Mouse (Mus musculus) liver, embryonic 14.5 days (tissue): ENCODE data around the gene Lyst.

Experiments
- CTCF ChIP-seq: IDR thresholded peaks from 2 replicates; pipeline ENCODE4 v1.5.1; 2016; ENCODE audit warnings: antibody characterized with exemption, low read depth, control low read depth
- EP300 ChIP-seq: IDR thresholded peaks from 2 replicates; pipeline ENCODE4 v1.6.1; 2016; ENCODE audit warnings: antibody characterized with exemption, low read depth

GRCm38 (mm10) chr13:13777052-13777451 is 186.9 kb downstream of the Lyst start:
- TF ChIP-seq CTCF: no peak
- no peak for TF ChIP-seq EP300
